Mouse (Mus musculus) liver, postnatal 0 days (tissue): ENCODE results near the gene Camsap2. TPM values are rescaled to one million over a fixed set of nuclear protein-coding genes. Genes with fewer than 3 reads are reported as not detected.

Experiments used
- ATAC-seq: fragments of 200-750 bp; cut with Nextera tagmentation; 2 replicates; pipeline ENCODE4 v1.8.0; 2017; ENCODE audit warnings: mild to moderate bottlenecking, moderate library complexity
- DNase-seq: peaks from one replicate; pipeline ENCODE4 v3.0.0-alpha.2; 2016
- H3K27ac ChIP-seq: fragments of 300-500 bp; sonication (generic); 2 replicates; pipeline ENCODE4 v1.5.1; 2014; ENCODE audit warnings: antibody characterized with exemption, moderate library complexity, mild to moderate bottlenecking, low read depth
- H3K27me3 ChIP-seq: fragments of 300-500 bp; sonication (generic); 2 replicates; pipeline ENCODE4 v1.6.1; 2014; ENCODE audit warnings: low read length, control low read depth, mixed read lengths; ENCODE audit not compliant: insufficient read depth
- H3K36me3 ChIP-seq: fragments of 300-500 bp; sonication (generic); replicated peaks from 2 replicates; pipeline ENCODE4 v1.6.1; 2014; ENCODE audit warnings: mild to moderate bottlenecking, control low read depth, low read length, moderate library complexity, mixed read lengths; ENCODE audit not compliant: insufficient read depth
- H3K4me1 ChIP-seq: fragments of 300-500 bp; sonication (generic); 2 replicates; pipeline ENCODE4 v1.6.1; 2014; ENCODE audit warnings: antibody characterized with exemption, mild to moderate bottlenecking, control low read depth; ENCODE audit not compliant: insufficient read depth
- H3K4me2 ChIP-seq: fragments of 300-500 bp; sonication (generic); 2 replicates; pipeline ENCODE4 v1.6.1; 2014; ENCODE audit warnings: low read depth, mild to moderate bottlenecking, low read length, moderate library complexity, mixed read lengths
- H3K4me3 ChIP-seq: fragments of 300-500 bp; sonication (generic); 2 replicates; pipeline ENCODE4 v1.5.1; 2014; ENCODE audit warnings: low read depth, low read length
- H3K9ac ChIP-seq: fragments of 300-500 bp; sonication (generic); replicated peaks from 2 replicates; pipeline ENCODE4 v1.6.1; 2014; ENCODE audit warnings: mild to moderate bottlenecking, moderate library complexity
- H3K9me3 ChIP-seq: fragments of 300-500 bp; sonication (generic); 2 replicates; pipeline ENCODE4 v1.6.1; 2016; ENCODE audit warnings: mild to moderate bottlenecking, control low read depth, low read length, mixed read lengths
- CTCF ChIP-seq: sonication (generic); IDR thresholded peaks from 2 replicates; pipeline ENCODE4 v1.5.1; 2016; ENCODE audit warnings: antibody characterized with exemption, low read depth
- EP300 ChIP-seq: IDR thresholded peaks from 2 replicates; pipeline ENCODE4 v1.6.1; 2016; ENCODE audit warnings: antibody characterized with exemption, low read depth, mild to moderate bottlenecking
- WGBS: fragments of 180-500 bp; shearing (Covaris S2); extraction: QIAGEN DNeasy Blood & Tissue Kit; methylation state at CpG from one replicate; pipeline ENCODE4 v1.1.7; 2014; ENCODE audit not compliant: insufficient replicate concordance; 5-methylcytosine and 5-hydroxymethylcytosine counted together
- polyA plus RNA-seq: library from polyadenylated mRNA; unstranded; fragments of >200 nt; fragmentation: Nextera tagmentation; extraction: Ambion mirVana; gene quantifications from 2 replicates; pipeline ENCODE4 v1.2.1, GENCODE M21; 2015

Camsap2 gene
- polyA plus RNA-seq, 1 experiment from 2014 or later: 3.4 TPM

DNA sequence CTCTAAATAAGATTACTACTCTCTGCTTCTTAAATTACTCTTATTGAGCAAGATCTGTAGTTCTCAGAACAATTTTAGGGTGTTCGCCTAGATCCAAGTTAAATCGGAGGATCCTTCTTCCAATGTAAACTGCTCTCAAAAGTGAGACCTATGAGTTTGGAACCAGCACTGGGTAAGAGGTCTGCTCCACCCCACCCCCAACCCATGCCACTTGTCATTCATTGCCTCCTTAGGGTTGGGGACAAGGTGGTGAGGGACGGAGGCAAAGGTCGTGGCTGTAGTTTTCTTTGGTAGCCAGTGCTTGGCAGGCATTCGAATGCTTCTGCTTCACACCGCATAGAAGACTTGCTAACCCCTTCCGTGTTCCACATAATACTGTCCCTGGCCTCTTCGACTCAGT, 34.7 kb upstream of the Camsap2 start:
- H3K27ac ChIP-seq: no peak overlapping the region
- no peak overlapping the region for H3K4me2 ChIP-seq
- no peak for TF ChIP-seq CTCF
- no peak for TF ChIP-seq EP300
- H3K9ac ChIP-seq: no peak overlapping the region
- H3K4me3 ChIP-seq: no peak overlapping the region
- H3K4me1 ChIP-seq: no peaks in the 10 kb centered on the region
- no peaks in the 10 kb centered on the region for H3K27me3 ChIP-seq
- no peaks in the 10 kb centered on the region for H3K36me3 ChIP-seq
- DNase-seq: no peak
- no peaks in the 10 kb centered on the region for H3K9me3 ChIP-seq
- no peak for ATAC-seq
- 82% methylated on average over 8 of the region's 8 CpGs for WGBS

- TF ChIP-seq EP300: no peak
- no peak for TF ChIP-seq CTCF
- no peak for DNase-seq
These were observed 34.3 kb upstream of the Camsap2 start for GRCm38 (mm10) chr1:136380161-136380560.

GRCm38 (mm10) chr1:136379261-136379660, 33.4 kb upstream of the Camsap2 start:
- ATAC-seq: no peak
- Histone ChIP-seq H3K27me3 (no peaks in the 10 kb centered on the region), H3K9me3 (no peaks in the 10 kb centered on the region), H3K27ac (no peak overlapping the region), H3K4me2 (no peak overlapping the region), H3K4me1 (no peaks in the 10 kb centered on the region), H3K9ac (no peak overlapping the region), H3K4me3 (no peak overlapping the region), H3K36me3 (no peaks in the 10 kb centered on the region)
- TF ChIP-seq EP300 (no peak), CTCF (no peak)
- WGBS: 91% methylated on average over 7 of the region's 7 CpGs
- DNase-seq: no peak

More at GRCm38 (mm10) chr1:136380161-136380560, 34.3 kb upstream of the Camsap2 start:
- Histone ChIP-seq H3K4me2 (no peak overlapping the region), H3K36me3 (no peaks in the 10 kb centered on the region), H3K27ac (no peak overlapping the region), H3K4me3 (no peak overlapping the region), H3K9ac (no peak overlapping the region), H3K9me3 (no peaks in the 10 kb centered on the region), H3K27me3 (no peaks in the 10 kb centered on the region), H3K4me1 (no peaks in the 10 kb centered on the region)
- ATAC-seq: no peak
- WGBS: 79% methylated on average over 4 of the region's 4 CpGs

GRCm38 (mm10) chr1:136365986-136366385, 20.1 kb upstream of the Camsap2 start:
- no peaks in the 10 kb centered on the region for H3K36me3 ChIP-seq
- H3K4me1 ChIP-seq: no peaks in the 10 kb centered on the region
- no peak overlapping the region for H3K4me3 ChIP-seq
- H3K9ac ChIP-seq: no peak overlapping the region
- no peak for DNase-seq
- TF ChIP-seq EP300 (no peak), CTCF (no peak)
- no peak overlapping the region for H3K4me2 ChIP-seq
- H3K9me3 ChIP-seq: no peaks in the 10 kb centered on the region
- no peaks in the 10 kb centered on the region for H3K27me3 ChIP-seq
- ATAC-seq: no peak
- no peak overlapping the region for H3K27ac ChIP-seq
- 77% methylated on average over 3 of the region's 3 CpGs for WGBS

DNA sequence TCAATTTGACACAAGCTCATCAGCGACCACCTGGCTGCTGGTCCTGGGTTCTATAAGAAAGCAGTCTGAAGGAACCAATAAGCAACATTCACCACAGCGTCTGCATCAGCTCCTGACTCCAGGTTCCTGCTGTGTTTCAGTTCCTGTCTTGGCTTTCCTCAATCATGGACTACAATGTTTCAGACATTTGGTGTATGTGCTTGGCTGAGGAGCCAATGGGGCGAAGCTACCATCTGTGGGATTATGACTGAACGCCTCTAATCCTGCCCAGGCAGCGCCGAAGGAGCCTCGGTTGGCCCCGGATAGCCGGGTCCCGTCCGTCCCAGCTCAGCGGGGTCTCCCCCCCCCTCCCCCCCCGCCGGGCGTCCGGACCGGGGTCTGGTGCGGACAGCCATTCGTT, 18.8 kb upstream of the Camsap2 start:
- DNase-seq (no peak), ATAC-seq (peak; percentile 48)
- H3K4me2 ChIP-seq: no peak overlapping the region
- H3K9me3 ChIP-seq: no peaks in the 10 kb centered on the region
- TF ChIP-seq EP300: no peak
- TF ChIP-seq CTCF: no peak
- H3K4me1 ChIP-seq: no peaks in the 10 kb centered on the region
- no peaks in the 10 kb centered on the region for H3K36me3 ChIP-seq
- H3K27ac ChIP-seq: no peak overlapping the region
- no peak overlapping the region for H3K9ac ChIP-seq
- H3K27me3 ChIP-seq: no peaks in the 10 kb centered on the region
- WGBS: 70% methylated on average over 19 of the region's 19 CpGs
- no peak overlapping the region for H3K4me3 ChIP-seq

- Histone ChIP-seq H3K4me3 (no peak overlapping the region), H3K9ac (no peak overlapping the region), H3K27ac (no peak overlapping the region), H3K4me1 (no peaks in the 10 kb centered on the region), H3K36me3 (no peaks in the 10 kb centered on the region), H3K9me3 (no peaks in the 10 kb centered on the region), H3K4me2 (no peak overlapping the region), H3K27me3 (no peaks in the 10 kb centered on the region)
- ATAC-seq (no peak), DNase-seq (no peak)
- WGBS: 70% methylated on average over 6 of the region's 6 CpGs
- TF ChIP-seq EP300 (no peak), CTCF (no peak)
These were observed 17.1 kb upstream of the Camsap2 start for GRCm38 (mm10) chr1:136363035-136363434.

GRCm38 (mm10) chr1:136362567-136362966, 16.7 kb upstream of the Camsap2 start:
- H3K27me3 ChIP-seq: no peaks in the 10 kb centered on the region
- H3K4me2 ChIP-seq: no peak overlapping the region
- H3K4me3 ChIP-seq: no peak overlapping the region
- WGBS: 77% methylated on average over 8 of the region's 8 CpGs
- no peak overlapping the region for H3K9ac ChIP-seq
- H3K9me3 ChIP-seq: no peaks in the 10 kb centered on the region
- no peak for TF ChIP-seq EP300
- TF ChIP-seq CTCF: no peak
- H3K4me1 ChIP-seq: no peaks in the 10 kb centered on the region
- no peak for ATAC-seq
- no peak for DNase-seq
- H3K36me3 ChIP-seq: no peaks in the 10 kb centered on the region
- H3K27ac ChIP-seq: no peak overlapping the region
